Mouse (Mus musculus): ENCODE measurements around the gene Arl5c. TPM values are rescaled to one million over a fixed set of nuclear protein-coding genes. Genes with fewer than 3 reads are reported as not detected.

Arl5c gene
- polyA plus RNA-seq, 1 experiment: 2.8 TPM

- H3K9me3 ChIP-seq (replicated peaks; ENCODE audit: control insufficient read depth, insufficient read depth, low read length, poor library complexity, severe bottlenecking): no peaks in the 10 kb centered on the region
- TF ChIP-seq POLR2A (IDR thresholded peaks at IDR 0.05; ENCODE audit: insufficient read depth, low read length) (no peak), CTCF (IDR thresholded peaks at IDR 0.05; ENCODE audit: low read depth, low read length) (no peak), EP300 (IDR thresholded peaks at IDR 0.05; ENCODE audit: insufficient read depth, low read depth, low read length) (no peak)
- no peaks in the 10 kb centered on the region for H3K27me3 ChIP-seq (ENCODE audit: control insufficient read depth, insufficient read depth, low read length, poor library complexity, severe bottlenecking)
- H3K36me3 ChIP-seq (ENCODE audit: control insufficient read depth, insufficient read depth, low read length, poor library complexity, severe bottlenecking): no peaks in the 10 kb centered on the region
- H3K4me1 ChIP-seq (ENCODE audit: control insufficient read depth, insufficient read depth, low read length): peaks cover 12% of the 10 kb centered on the region
- H3K27ac ChIP-seq (ENCODE audit: insufficient read depth, low read length): no peak overlapping the region
- H3K9ac ChIP-seq (ENCODE audit: low read depth, poor library complexity, severe bottlenecking): no peak overlapping the region
- H3K4me3 ChIP-seq (ENCODE audit: low read depth, low read length): no peak overlapping the region
Observed at GRCm38 (mm10) chr11:97980531-97980966, 15.4 kb downstream of the Arl5c start.

- no peak overlapping the region for H3K9ac ChIP-seq (ENCODE audit: low read depth, poor library complexity, severe bottlenecking)
- no peaks in the 10 kb centered on the region for H3K27me3 ChIP-seq (ENCODE audit: control insufficient read depth, insufficient read depth, low read length, poor library complexity, severe bottlenecking)
- no peak overlapping the region for H3K27ac ChIP-seq (ENCODE audit: insufficient read depth, low read length)
- H3K4me1 ChIP-seq (ENCODE audit: control insufficient read depth, insufficient read depth, low read length): peaks cover 12% of the 10 kb centered on the region
- no peaks in the 10 kb centered on the region for H3K9me3 ChIP-seq (replicated peaks; ENCODE audit: control insufficient read depth, insufficient read depth, low read length, poor library complexity, severe bottlenecking)
- H3K4me3 ChIP-seq (ENCODE audit: low read depth, low read length): no peak overlapping the region
- no peaks in the 10 kb centered on the region for H3K36me3 ChIP-seq (ENCODE audit: control insufficient read depth, insufficient read depth, low read length, poor library complexity, severe bottlenecking)
- TF ChIP-seq EP300 (IDR thresholded peaks at IDR 0.05; ENCODE audit: insufficient read depth, low read depth, low read length) (no peak), POLR2A (IDR thresholded peaks at IDR 0.05; ENCODE audit: insufficient read depth, low read length) (no peak), CTCF (IDR thresholded peaks at IDR 0.05; ENCODE audit: low read depth, low read length) (no peak)
Observed at GRCm38 (mm10) chr11:97979824-97980495, 16.0 kb downstream of the Arl5c start.

GRCm38 (mm10) chr11:97978392-97978791 is 17.6 kb downstream of the Arl5c start:
- no peak overlapping the region for H3K9ac ChIP-seq (ENCODE audit: low read depth, poor library complexity, severe bottlenecking)
- TF ChIP-seq POLR2A (IDR thresholded peaks at IDR 0.05; ENCODE audit: insufficient read depth, low read length) (no peak), CTCF (IDR thresholded peaks at IDR 0.05; ENCODE audit: low read depth, low read length) (no peak), EP300 (IDR thresholded peaks at IDR 0.05; ENCODE audit: insufficient read depth, low read depth, low read length) (no peak)
- H3K9me3 ChIP-seq (replicated peaks; ENCODE audit: control insufficient read depth, insufficient read depth, low read length, poor library complexity, severe bottlenecking): no peaks in the 10 kb centered on the region
- H3K27ac ChIP-seq (ENCODE audit: insufficient read depth, low read length): no peak overlapping the region
- H3K27me3 ChIP-seq (ENCODE audit: control insufficient read depth, insufficient read depth, low read length, poor library complexity, severe bottlenecking): no peaks in the 10 kb centered on the region
- no peak overlapping the region for H3K4me3 ChIP-seq (ENCODE audit: low read depth, low read length)
- no peaks in the 10 kb centered on the region for H3K36me3 ChIP-seq (ENCODE audit: control insufficient read depth, insufficient read depth, low read length, poor library complexity, severe bottlenecking)
- peaks cover 12% of the 10 kb centered on the region for H3K4me1 ChIP-seq (ENCODE audit: control insufficient read depth, insufficient read depth, low read length)

GRCm38 (mm10) chr11:97977797-97978196 is 18.2 kb downstream of the Arl5c start:
- Histone ChIP-seq H3K9me3 (replicated peaks; ENCODE audit: control insufficient read depth, insufficient read depth, low read length, poor library complexity, severe bottlenecking) (no peaks in the 10 kb centered on the region), H3K36me3 (ENCODE audit: control insufficient read depth, insufficient read depth, low read length, poor library complexity, severe bottlenecking) (no peaks in the 10 kb centered on the region; the same call in 1 of the 2 replicates), H3K4me3 (ENCODE audit: low read depth, low read length) (no peak overlapping the region), H3K4me1 (ENCODE audit: control insufficient read depth, insufficient read depth, low read length) (peaks cover 6% of the 10 kb centered on the region), H3K27me3 (ENCODE audit: control insufficient read depth, insufficient read depth, low read length, poor library complexity, severe bottlenecking) (no peaks in the 10 kb centered on the region), H3K9ac (ENCODE audit: low read depth, poor library complexity, severe bottlenecking) (no peak overlapping the region), H3K27ac (ENCODE audit: insufficient read depth, low read length) (no peak overlapping the region)
- no peak for TF ChIP-seq POLR2A (IDR thresholded peaks at IDR 0.05; ENCODE audit: insufficient read depth, low read length)
- TF ChIP-seq CTCF (IDR thresholded peaks at IDR 0.05; ENCODE audit: low read depth, low read length): no peak
- TF ChIP-seq EP300 (IDR thresholded peaks at IDR 0.05; ENCODE audit: insufficient read depth, low read depth, low read length): no peak

GRCm38 (mm10) chr11:97974746-97975145 is 21.2 kb downstream of the Arl5c start:
- TF ChIP-seq EP300 (IDR thresholded peaks at IDR 0.05; ENCODE audit: insufficient read depth, low read depth, low read length) (no peak), POLR2A (IDR thresholded peaks at IDR 0.05; ENCODE audit: insufficient read depth, low read length) (no peak), CTCF (IDR thresholded peaks at IDR 0.05; ENCODE audit: low read depth, low read length) (no peak)
- no peaks in the 10 kb centered on the region for H3K4me1 ChIP-seq (ENCODE audit: control insufficient read depth, insufficient read depth, low read length)
- no peaks in the 10 kb centered on the region for H3K27me3 ChIP-seq (ENCODE audit: control insufficient read depth, insufficient read depth, low read length, poor library complexity, severe bottlenecking)
- no peaks in the 10 kb centered on the region; the same call in 1 of the 2 replicates for H3K36me3 ChIP-seq (ENCODE audit: control insufficient read depth, insufficient read depth, low read length, poor library complexity, severe bottlenecking)
- no peak overlapping the region for H3K4me3 ChIP-seq (ENCODE audit: low read depth, low read length)
- H3K9ac ChIP-seq (ENCODE audit: low read depth, poor library complexity, severe bottlenecking): no peak overlapping the region
- H3K27ac ChIP-seq (ENCODE audit: insufficient read depth, low read length): no peak overlapping the region
- H3K9me3 ChIP-seq (replicated peaks; ENCODE audit: control insufficient read depth, insufficient read depth, low read length, poor library complexity, severe bottlenecking): no peaks in the 10 kb centered on the region

GRCm38 (mm10) chr11:97974141-97974540 is 21.8 kb downstream of the Arl5c start:
- TF ChIP-seq CTCF (IDR thresholded peaks at IDR 0.05; ENCODE audit: low read depth, low read length) (no peak), EP300 (IDR thresholded peaks at IDR 0.05; ENCODE audit: insufficient read depth, low read depth, low read length) (no peak), POLR2A (IDR thresholded peaks at IDR 0.05; ENCODE audit: insufficient read depth, low read length) (no peak)
- no peaks in the 10 kb centered on the region for H3K27me3 ChIP-seq (ENCODE audit: control insufficient read depth, insufficient read depth, low read length, poor library complexity, severe bottlenecking)
- no peaks in the 10 kb centered on the region for H3K9me3 ChIP-seq (replicated peaks; ENCODE audit: control insufficient read depth, insufficient read depth, low read length, poor library complexity, severe bottlenecking)
- no peaks in the 10 kb centered on the region for H3K4me1 ChIP-seq (ENCODE audit: control insufficient read depth, insufficient read depth, low read length)
- H3K36me3 ChIP-seq (ENCODE audit: control insufficient read depth, insufficient read depth, low read length, poor library complexity, severe bottlenecking): no peaks in the 10 kb centered on the region; the same call in 1 of the 2 replicates
- no peak overlapping the region for H3K4me3 ChIP-seq (ENCODE audit: low read depth, low read length)
- no peak overlapping the region for H3K9ac ChIP-seq (ENCODE audit: low read depth, poor library complexity, severe bottlenecking)
- no peak overlapping the region for H3K27ac ChIP-seq (ENCODE audit: insufficient read depth, low read length)

Data from ES-Bruce4 (cell line).